Mouse (Mus musculus) left cerebral cortex, postnatal 4 days (tissue): ENCODE data around the gene Dnah8. TPM values are rescaled to one million over a fixed set of nuclear protein-coding genes. Genes with fewer than 3 reads are reported as not detected.

Experiments
- DNase-seq: peaks from one replicate; pipeline ENCODE4 v3.0.0-alpha.2; 2022
- intact Hi-C: fragments of 180-260 bp; cut with DNase I; formaldehyde crosslinking; loops from one replicate; pipeline ENCODE4 v1.15.1; 2025
- total RNA-seq, 2 experiments: library from RNA; stranded (reverse); gene quantifications; 2 replicates each; pipeline ENCODE4 v1.2.3; 2021

Gene Dnah8
- total RNA-seq, 2 experiments from 2014 or later: 5.3 to 5.6 TPM

- intact Hi-C loops: no loop called here
- DNase-seq: peak; percentile 19
Measured at GRCm38 (mm10) chr17:30923566-30923965, 299.4 kb downstream of the Dnah8 start.

Other genes starting within 250 kb of the Dnah8 start
- 100 to 1,000 TPM; 110 to 126 TPM for gene Btbd9, start 47.9 kb upstream of the Dnah8 start, total RNA-seq
- gene Glo1, start 2.5 kb downstream of the Dnah8 start, total RNA-seq: 100 to 1,000 TPM; 107 to 121 TPM